Mouse (Mus musculus): ENCODE results near the gene Htr1d.

DNA sequence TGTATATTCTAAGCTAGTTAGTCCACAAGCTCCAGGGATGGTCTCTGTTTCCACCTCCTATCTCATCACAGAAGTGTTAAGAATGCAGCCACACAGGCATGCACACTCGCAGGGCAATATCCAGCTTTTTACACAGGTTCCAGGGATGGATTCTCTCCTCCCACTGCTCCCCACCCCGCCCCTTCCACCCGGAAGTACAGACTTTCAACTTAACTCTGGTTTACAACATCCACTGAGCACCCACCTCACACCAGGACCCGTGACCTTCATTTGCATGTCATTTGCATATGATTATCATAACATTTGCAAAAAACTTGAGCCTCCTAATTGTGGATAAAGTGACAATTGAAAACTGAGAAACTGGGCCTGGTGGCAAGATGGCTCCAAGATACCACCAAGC lies 21.2 kb downstream of the Htr1d start:
- no peak for TF ChIP-seq POLR2A (IDR thresholded peaks at IDR 0.05; ENCODE audit: extremely low read depth, insufficient read depth, low read length)
- TF ChIP-seq CTCF (IDR thresholded peaks at IDR 0.05; ENCODE audit: extremely low read depth, insufficient read depth, low read length), result no peak
